Mouse (Mus musculus): ENCODE data around the gene Cdca5. TPM values are rescaled to one million over a fixed set of nuclear protein-coding genes. Genes with fewer than 3 reads are reported as not detected.
"Not testable (repeated sequence)": the region's sequence is repeated elsewhere in the genome, so short reads cannot be mapped to it uniquely, and the experiment has no call there.

Gene Cdca5
- polyA plus RNA-seq, 1 experiment from 2014 or later: 34.5 TPM

DNA sequence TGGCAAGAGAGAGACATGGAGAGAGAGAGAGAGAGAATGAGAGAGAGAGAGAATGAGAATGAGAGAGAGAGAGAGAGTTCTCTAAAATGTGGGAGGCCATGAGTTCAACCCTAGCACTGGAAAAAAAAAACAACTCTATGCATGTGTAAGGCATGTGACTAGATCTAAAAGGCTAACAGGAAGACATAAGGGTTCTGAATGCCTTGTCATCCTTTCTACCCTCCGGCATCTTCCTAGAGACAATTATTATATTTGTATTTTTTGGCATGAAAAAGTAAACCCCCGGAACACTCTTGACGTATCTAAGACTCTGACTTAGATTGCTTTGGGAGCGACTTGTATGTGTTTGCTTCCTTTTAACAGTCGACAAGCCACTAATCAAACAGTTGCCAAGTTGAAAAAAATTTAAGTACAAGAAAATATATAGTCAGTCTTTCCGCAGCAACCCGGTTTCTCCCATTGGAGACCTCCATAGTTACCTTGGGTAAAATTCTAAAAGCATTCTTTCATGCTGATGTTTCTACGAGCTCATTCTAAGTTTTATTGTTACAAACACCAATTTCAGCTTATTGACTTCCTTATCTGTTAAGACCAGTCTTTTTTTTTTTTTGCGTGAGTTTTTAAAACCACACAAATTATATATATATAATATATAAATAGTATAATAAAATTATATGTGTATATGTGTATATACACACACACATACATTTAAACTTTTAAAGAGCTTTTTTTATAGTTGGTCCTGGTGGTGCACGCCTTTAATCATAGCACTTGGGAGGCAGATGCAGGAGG, 42.2 kb downstream of the Cdca5 start:
- H3K4me1 ChIP-seq (replicated peaks): peaks cover 72% of the 10 kb centered on the region
- H3K4me2 ChIP-seq: peak overlapping the region; percentile 86
- H3K9me3 ChIP-seq (replicated peaks): no peaks in the 10 kb centered on the region
- peaks cover 21% of the 10 kb centered on the region for H3K36me3 ChIP-seq (replicated peaks)
- peak overlapping the region; percentile 76 for H3K4me3 ChIP-seq (replicated peaks)
- H3K9ac ChIP-seq: peak overlapping the region; percentile 83
- H3K27ac ChIP-seq (replicated peaks): peak overlapping the region; percentile 99
- 59% methylated on average over 10 of the region's 10 CpGs for WGBS (ENCODE audit: insufficient replicate concordance)
- no peaks in the 10 kb centered on the region for H3K27me3 ChIP-seq
- no peak for ATAC-seq (ENCODE audit: insufficient read depth)

DNA sequence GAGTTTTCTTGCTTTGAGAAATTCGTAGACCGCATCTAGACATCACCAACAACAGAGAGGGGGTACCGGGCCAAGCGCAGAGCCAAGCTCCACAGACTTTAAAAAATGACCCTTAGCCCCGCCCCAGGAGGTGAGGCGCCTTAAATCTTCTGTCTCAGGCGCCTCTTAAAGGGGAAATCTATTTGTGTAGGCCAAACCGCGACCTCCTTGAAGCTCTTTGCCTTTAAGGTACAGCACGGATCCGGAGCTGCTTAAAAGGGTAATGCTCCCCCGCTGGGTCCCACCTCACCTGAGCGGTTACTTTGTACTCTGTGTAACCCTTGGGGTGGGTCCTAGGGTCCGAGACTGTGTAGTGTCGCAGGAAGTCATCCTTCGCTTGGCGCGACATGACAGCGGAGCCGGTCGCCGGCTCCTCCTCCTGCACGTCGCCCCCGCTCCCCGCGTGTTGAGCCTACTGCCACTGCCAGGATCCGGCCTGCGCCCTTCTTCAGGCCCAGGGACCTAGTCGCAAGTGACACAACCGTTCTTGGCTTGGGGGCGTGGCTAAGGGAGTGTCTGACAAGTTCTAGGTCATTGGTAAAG, 43.1 kb downstream of the Cdca5 start, which contains the start of gene Snx15:
TSS of gene Snx15 (minus strand) at position 545 of the 582 bp plus-strand sequence.
- peak within 1 kb of the TSS; percentile 76 for H3K4me3 ChIP-seq (replicated peaks)
- no peaks in the 10 kb centered on the region for H3K27me3 ChIP-seq
- peak within 1 kb of the TSS; percentile 86 for H3K4me2 ChIP-seq
- peak within 1 kb of the TSS; percentile 83 for H3K9ac ChIP-seq
- peaks cover 12% of the 10 kb centered on the region for H3K36me3 ChIP-seq (replicated peaks)
- H3K9me3 ChIP-seq (replicated peaks): no peaks in the 10 kb centered on the region
- H3K4me1 ChIP-seq (replicated peaks): peaks cover 77% of the 10 kb centered on the region
- peak; percentile 84 for ATAC-seq (ENCODE audit: insufficient read depth)
- WGBS (ENCODE audit: insufficient replicate concordance): under 1% methylated on average over 32 of the region's 32 CpGs
- H3K27ac ChIP-seq (replicated peaks): peak within 1 kb of the TSS; percentile 99

DNA sequence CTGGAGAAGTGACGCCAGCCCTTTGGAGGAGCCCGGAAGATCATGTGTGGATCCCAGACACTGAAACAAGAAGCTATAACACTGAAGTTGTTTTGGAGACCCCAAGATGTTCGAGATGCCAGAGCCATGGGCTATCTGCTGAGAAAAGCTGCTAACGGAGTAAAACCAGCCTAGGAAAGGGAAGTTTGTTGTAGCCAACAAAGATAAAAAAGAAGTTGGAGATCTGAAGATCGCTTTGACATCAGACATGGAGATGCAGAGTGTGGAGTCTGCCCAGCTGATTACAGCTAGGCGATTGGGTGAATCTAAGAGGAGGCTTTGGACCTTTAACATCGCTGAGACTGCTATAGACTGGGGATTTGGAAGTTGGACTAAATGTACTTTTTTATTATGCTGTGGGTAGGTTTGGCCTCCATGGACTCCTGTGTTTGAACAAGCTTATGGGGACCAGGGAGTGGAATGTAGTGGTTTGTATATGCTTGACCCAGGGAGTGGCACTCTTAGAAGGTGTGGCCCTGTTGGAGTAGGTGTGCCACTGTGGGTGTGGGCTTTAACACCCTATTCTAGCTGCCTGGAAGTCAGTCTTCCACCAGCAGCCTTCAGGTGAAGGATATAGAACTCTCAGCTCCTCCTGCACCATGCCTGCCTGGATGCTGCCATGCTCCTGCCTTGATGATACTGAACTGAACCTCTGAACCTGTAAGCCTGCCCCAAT, 45.8 kb downstream of the Cdca5 start:
- ATAC-seq (ENCODE audit: insufficient read depth); H3K36me3 ChIP-seq (replicated peaks); H3K9me3 ChIP-seq (replicated peaks); H3K27me3 ChIP-seq: not testable (repeated sequence)
- 0 out of 2 replicates have a peak overlapping the region, but pooled peaks have one; percentile 52 for H3K9ac ChIP-seq
- peaks cover 89% of the 10 kb centered on the region for H3K4me1 ChIP-seq (replicated peaks)
- peak overlapping the region; percentile 93 for H3K27ac ChIP-seq (replicated peaks)
- peak overlapping the region; percentile 47 for H3K4me3 ChIP-seq (replicated peaks)
- WGBS (ENCODE audit: insufficient replicate concordance): 52% methylated on average over 7 of the region's 7 CpGs
- peak overlapping the region; percentile 69 for H3K4me2 ChIP-seq

DNA sequence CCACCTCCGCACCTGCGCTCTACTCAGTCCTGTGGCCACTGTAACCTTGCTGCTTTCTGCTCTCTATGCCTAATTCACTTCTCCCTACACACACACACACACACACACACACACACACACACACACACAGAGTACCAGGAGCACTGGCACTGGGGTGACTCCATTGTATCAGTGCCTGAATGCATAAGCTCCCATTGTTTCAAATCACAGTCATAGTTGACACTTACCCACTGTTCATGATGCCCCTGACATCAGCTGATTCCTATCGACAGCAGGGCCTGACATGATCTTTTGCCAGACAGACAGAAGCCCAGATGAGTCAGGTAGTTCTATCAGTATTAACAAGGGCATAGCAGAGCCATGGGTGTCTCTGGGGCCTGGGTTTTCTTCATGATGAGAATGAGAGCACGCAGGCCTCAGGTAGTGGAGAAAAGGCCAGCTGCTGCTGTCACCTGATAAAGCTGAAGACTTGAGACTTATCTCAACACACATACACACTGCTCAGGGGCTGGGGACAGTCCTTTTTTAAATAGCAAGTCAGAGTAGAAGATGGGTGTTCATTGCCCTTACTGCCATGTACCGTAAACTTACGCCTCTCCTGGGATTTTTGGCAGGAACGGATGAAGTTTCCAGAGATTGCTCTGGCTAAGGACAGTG, 47.5 kb downstream of the Cdca5 start:
- ATAC-seq (ENCODE audit: insufficient read depth): peak; percentile 80
- peak overlapping the region; percentile 47 for H3K4me3 ChIP-seq (replicated peaks)
- peak overlapping the region; percentile 56 for H3K9ac ChIP-seq
- peak overlapping the region; percentile 93 for H3K27ac ChIP-seq (replicated peaks)
- no peaks in the 10 kb centered on the region for H3K27me3 ChIP-seq
- 45% methylated on average over 7 of the region's 7 CpGs for WGBS (ENCODE audit: insufficient replicate concordance)
- H3K4me2 ChIP-seq: peak overlapping the region; percentile 69
- no peaks in the 10 kb centered on the region for H3K9me3 ChIP-seq (replicated peaks)
- peaks cover 74% of the 10 kb centered on the region for H3K4me1 ChIP-seq (replicated peaks)
- 0 out of 2 replicates have a peak, but pooled peaks cover 8% of the 10 kb centered on the region for H3K36me3 ChIP-seq (replicated peaks)

DNA sequence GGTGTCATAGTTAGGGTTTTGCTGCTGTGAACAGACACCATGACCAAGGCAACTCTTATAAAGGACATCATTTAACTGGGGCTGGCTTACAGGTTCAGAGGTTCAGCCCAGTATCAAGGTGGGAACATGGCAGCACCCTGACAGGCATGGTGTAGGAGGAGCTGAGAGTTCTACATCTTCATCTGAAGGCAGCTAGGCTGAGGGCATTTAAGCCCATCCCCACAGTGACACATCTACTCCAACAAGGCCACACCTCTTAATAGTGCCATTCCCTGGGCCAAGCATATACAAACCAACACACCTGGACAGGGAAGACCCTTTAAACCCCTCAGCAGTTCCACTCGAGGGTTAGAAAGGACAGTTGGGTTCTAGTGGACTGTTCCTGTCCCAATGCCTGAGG, 48.4 kb downstream of the Cdca5 start:
- H3K4me2 ChIP-seq: peak overlapping the region; percentile 69
- H3K9ac ChIP-seq: peak overlapping the region; percentile 56; the same call in 1 of the 2 replicates
- peak overlapping the region; percentile 93 for H3K27ac ChIP-seq (replicated peaks)
- ATAC-seq (ENCODE audit: insufficient read depth): peak; percentile 56
- not testable (repeated sequence) for H3K27me3 ChIP-seq; H3K36me3 ChIP-seq (replicated peaks); H3K9me3 ChIP-seq (replicated peaks)
- H3K4me3 ChIP-seq (replicated peaks): peak overlapping the region; percentile 47
- peaks cover 67% of the 10 kb centered on the region for H3K4me1 ChIP-seq (replicated peaks)
- 23% methylated on average over 1 of the region's 1 CpGs for WGBS (ENCODE audit: insufficient replicate concordance)

DNA sequence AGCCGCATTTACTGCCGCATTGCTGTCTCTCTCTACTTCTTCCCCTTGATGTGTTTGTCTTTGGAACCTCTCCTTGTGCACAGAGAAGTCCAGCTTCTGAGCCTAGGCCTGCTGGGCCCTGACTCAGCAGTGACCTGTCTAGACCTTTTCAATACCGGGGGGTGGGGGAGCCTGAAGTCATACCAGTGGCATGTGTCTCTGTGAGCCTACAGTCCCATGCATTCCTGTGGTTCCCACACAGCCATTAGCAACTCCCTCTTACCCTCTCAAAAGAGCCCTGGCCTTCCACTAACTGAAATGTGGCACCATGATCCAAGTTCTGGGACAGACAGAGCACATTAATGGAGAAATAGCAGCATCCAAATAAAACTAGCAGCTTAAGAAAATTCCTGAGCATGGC, 51.6 kb downstream of the Cdca5 start:
- H3K4me1 ChIP-seq (replicated peaks): peaks cover 55% of the 10 kb centered on the region
- no peaks in the 10 kb centered on the region for H3K9me3 ChIP-seq (replicated peaks)
- H3K36me3 ChIP-seq (replicated peaks): 0 out of 2 replicates have a peak, but pooled peaks cover 8% of the 10 kb centered on the region
- H3K9ac ChIP-seq: no peak overlapping the region
- no peaks in the 10 kb centered on the region for H3K27me3 ChIP-seq
- 76% methylated on average over 3 of the region's 3 CpGs for WGBS (ENCODE audit: insufficient replicate concordance)
- ATAC-seq (ENCODE audit: insufficient read depth): no peak
- peak overlapping the region; percentile 51 for H3K27ac ChIP-seq (replicated peaks)
- H3K4me2 ChIP-seq: no peak overlapping the region
- no peak overlapping the region for H3K4me3 ChIP-seq (replicated peaks)

DNA sequence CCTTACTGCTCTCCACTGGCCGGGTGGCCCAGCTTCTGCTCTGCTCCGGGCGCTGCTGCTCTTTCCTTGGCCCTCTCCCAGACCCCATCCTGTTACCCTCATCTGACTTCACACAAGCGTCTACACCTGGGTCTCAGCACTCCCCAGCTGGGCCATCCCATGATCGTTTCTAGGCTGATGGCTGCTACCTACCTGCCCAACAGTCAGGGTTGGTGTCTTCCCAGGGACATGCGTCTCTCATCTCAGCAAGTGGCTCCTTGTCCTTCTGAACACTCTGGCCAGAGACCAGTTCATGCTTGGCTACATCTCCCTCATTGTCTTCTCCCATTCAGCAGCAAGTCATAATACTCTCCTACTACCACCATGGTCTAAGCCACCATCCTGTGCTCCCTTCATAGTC, 54.9 kb downstream of the Cdca5 start:
- H3K4me3 ChIP-seq (replicated peaks): peak overlapping the region; percentile 87
- 88% methylated on average over 6 of the region's 6 CpGs for WGBS (ENCODE audit: insufficient replicate concordance)
- ATAC-seq (ENCODE audit: insufficient read depth): no peak
- H3K4me2 ChIP-seq: peak overlapping the region; percentile 99
- H3K27me3 ChIP-seq: no peaks in the 10 kb centered on the region
- H3K9me3 ChIP-seq (replicated peaks): no peaks in the 10 kb centered on the region
- H3K27ac ChIP-seq (replicated peaks): peak overlapping the region; percentile 99
- peak overlapping the region; percentile 88; the same call in 1 of the 2 replicates for H3K9ac ChIP-seq
- peaks cover 29% of the 10 kb centered on the region for H3K4me1 ChIP-seq (replicated peaks)
- 0 out of 2 replicates have a peak, but pooled peaks cover 4% of the 10 kb centered on the region for H3K36me3 ChIP-seq (replicated peaks)

DNA sequence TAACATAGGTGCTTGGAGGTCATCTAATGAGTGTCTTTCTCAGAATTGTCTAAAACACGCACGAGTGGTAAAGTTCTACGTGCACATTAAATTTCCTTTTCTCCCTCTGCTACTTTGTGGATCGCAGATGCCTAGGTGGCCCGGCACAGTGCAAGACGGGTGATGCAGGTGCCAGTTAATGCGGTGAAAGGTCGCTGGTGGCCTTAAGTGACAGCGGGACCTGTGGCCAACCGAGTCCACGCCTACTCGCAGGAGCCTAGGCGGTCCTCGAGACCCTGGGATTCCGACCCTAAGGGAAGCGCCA, 55.5 kb downstream of the Cdca5 start:
- Histone ChIP-seq H3K36me3 (replicated peaks) (0 out of 2 replicates have a peak, but pooled peaks cover 4% of the 10 kb centered on the region), H3K4me2 (peak overlapping the region; percentile 99), H3K27ac (replicated peaks) (peak overlapping the region; percentile 99), H3K9me3 (replicated peaks) (no peaks in the 10 kb centered on the region), H3K9ac (peak overlapping the region; percentile 88), H3K4me1 (replicated peaks) (peaks cover 27% of the 10 kb centered on the region), H3K27me3 (no peaks in the 10 kb centered on the region), H3K4me3 (replicated peaks) (peak overlapping the region; percentile 87)
- 6% methylated on average over 16 of the region's 16 CpGs for WGBS (ENCODE audit: insufficient replicate concordance)
- ATAC-seq (ENCODE audit: insufficient read depth): no peak

DNA sequence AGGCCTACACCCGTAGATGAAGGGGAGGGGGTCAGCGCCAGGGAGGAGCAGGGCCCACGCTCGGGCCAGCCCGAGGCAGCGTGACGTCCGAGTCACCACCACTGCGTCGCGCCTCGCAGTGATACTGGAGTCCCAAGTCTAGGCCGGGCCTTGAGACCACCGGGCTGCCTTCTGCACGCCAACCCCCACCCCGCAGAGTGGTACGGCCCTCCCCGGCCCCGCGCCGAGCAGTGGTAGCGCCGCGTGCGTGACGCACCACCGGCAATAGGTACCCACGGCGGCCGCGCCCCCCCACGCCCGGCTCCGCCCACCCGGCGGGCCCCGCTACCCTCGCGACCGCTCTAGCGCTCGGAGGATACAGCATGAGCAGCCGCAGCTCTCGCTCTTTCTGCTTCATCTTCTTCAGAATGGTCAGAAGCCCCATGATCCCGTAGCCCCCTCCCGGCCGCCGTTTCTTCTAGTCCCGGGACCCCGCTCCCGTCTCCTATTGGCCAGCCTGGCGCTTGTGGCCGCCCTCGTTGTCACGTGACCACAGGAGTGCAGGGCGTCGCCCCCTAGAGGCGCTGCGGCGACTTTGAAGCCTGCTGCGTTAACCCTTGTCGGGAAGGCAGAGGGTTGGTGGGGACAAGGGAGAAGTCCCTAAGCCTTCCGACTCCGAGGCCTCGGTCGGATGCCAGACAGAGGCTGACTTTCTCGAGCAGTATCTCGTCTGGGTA, 56.1 kb downstream of the Cdca5 start, which contains the start of gene Batf2:
TSS of gene Batf2 (plus strand) at position 306 of the 716 bp plus-strand sequence.
- H3K27me3 ChIP-seq: no peaks in the 10 kb centered on the region
- peak within 1 kb of the TSS; percentile 99 for H3K27ac ChIP-seq (replicated peaks)
- WGBS (ENCODE audit: insufficient replicate concordance): 1% methylated on average over 68 of the region's 68 CpGs

DNA sequence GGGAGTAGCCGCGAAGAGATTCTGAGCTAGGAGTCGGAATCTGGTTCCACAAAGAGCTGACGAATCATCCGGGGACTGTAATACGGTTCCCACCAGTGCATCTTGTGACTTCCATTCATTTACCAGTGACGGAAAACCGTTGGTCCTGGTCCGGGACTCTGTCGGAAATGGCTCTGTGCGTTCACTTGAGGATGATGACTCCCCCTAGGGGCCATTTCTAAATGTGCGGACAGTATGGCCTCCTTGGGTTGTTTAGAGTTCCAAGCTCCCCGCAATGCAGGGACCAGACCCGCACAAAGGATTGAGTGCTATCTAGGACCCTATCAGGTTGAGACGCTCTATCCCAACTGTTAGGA, 56.6 kb downstream of the Cdca5 start, which contains the start of gene Arl2:
TSS of gene Arl2 (minus strand) at position 155 of the 356 bp plus-strand sequence.
- Histone ChIP-seq H3K4me2 (peak within 1 kb of the TSS; percentile 99), H3K9ac (peak within 1 kb of the TSS; percentile 88), H3K36me3 (replicated peaks) (0 out of 2 replicates have a peak, but pooled peaks cover 4% of the 10 kb centered on the region), H3K4me3 (replicated peaks) (peak within 1 kb of the TSS; percentile 87), H3K9me3 (replicated peaks) (no peaks in the 10 kb centered on the region), H3K27ac (replicated peaks) (peak within 1 kb of the TSS; percentile 99), H3K27me3 (no peaks in the 10 kb centered on the region), H3K4me1 (replicated peaks) (peaks cover 27% of the 10 kb centered on the region)
- WGBS (ENCODE audit: insufficient replicate concordance): under 1% methylated on average over 15 of the region's 15 CpGs
- ATAC-seq (ENCODE audit: insufficient read depth): peak; percentile 74

More for the DNA sequence above, 56.1 kb downstream of the Cdca5 start, which contains the start of gene Batf2:
- Histone ChIP-seq H3K36me3 (replicated peaks) (0 out of 2 replicates have a peak, but pooled peaks cover 4% of the 10 kb centered on the region), H3K4me3 (replicated peaks) (peak within 1 kb of the TSS; percentile 87), H3K4me2 (peak within 1 kb of the TSS; percentile 99), H3K9ac (peak within 1 kb of the TSS; percentile 88), H3K9me3 (replicated peaks) (no peaks in the 10 kb centered on the region), H3K4me1 (replicated peaks) (peaks cover 27% of the 10 kb centered on the region)
- peak; percentile 91 for ATAC-seq (ENCODE audit: insufficient read depth)

All from liver, embryonic 15.5 days (tissue).